Mouse (Mus musculus): ENCODE measurements around the gene Sgce.

DNA sequence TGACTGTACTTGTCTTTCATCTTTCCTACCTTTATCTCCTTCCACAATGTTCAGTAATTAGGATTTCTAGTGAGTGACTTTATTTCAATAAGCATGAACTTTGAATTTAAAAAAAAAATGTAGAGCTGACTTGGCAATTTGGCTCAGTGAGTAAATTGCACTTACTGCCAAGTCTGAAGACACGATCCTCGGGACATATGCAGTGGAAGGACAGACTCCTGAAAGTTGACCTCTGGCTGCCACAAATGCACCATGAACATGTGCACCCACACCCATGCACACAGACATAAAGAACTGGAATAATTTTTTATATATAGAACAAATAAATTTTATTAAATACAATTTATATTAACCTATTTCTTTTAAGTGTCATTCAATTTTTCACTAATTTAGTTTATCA, 29.7 kb downstream of the Sgce start:
- TF ChIP-seq ZNF384 (IDR thresholded peaks at IDR 0.05; ENCODE audit: low read depth, low read length) (no peak), HCFC1 (IDR thresholded peaks at IDR 0.05; ENCODE audit: borderline replicate concordance, insufficient read depth, low read length) (no peak), MAFK (IDR thresholded peaks at IDR 0.05; ENCODE audit: insufficient read depth, low read depth, low read length) (no peak)
